Mouse (Mus musculus) neural tube, embryonic 12.5 days (tissue): Measurements from ENCODE around the gene Flywch1. TPM values are rescaled to one million over a fixed set of nuclear protein-coding genes. Genes with fewer than 3 reads are reported as not detected.

Source experiments
- ATAC-seq: fragments of 200-750 bp; cut with Nextera tagmentation; 2 replicates; pipeline ENCODE4 v1.8.0; 2017; ENCODE audit warnings: low read depth, mild to moderate bottlenecking, moderate TSS enrichment, moderate library complexity; ENCODE audit not compliant: low FRiP score
- H3K27ac ChIP-seq: fragments of 300-500 bp; sonication (generic); 2 replicates; pipeline ENCODE4 v1.5.1; 2016
- H3K27me3 ChIP-seq: fragments of 300-500 bp; sonication (generic); replicated peaks from 2 replicates; pipeline ENCODE4 v1.6.1; 2016; ENCODE audit warnings: mild to moderate bottlenecking
- H3K36me3 ChIP-seq: fragments of 300-500 bp; sonication (generic); 2 replicates; pipeline ENCODE4 v1.6.1; 2016; ENCODE audit warnings: mild to moderate bottlenecking
- H3K4me1 ChIP-seq: fragments of 300-500 bp; sonication (generic); 2 replicates; pipeline ENCODE4 v1.6.1; 2016
- H3K4me2 ChIP-seq: fragments of 300-500 bp; sonication (generic); replicated peaks from 2 replicates; pipeline ENCODE4 v1.6.1; 2016; ENCODE audit warnings: mild to moderate bottlenecking
- H3K4me3 ChIP-seq: fragments of 300-500 bp; sonication (generic); 2 replicates; pipeline ENCODE4 v1.5.1; 2016
- H3K9ac ChIP-seq: fragments of 300-500 bp; sonication (generic); 2 replicates; pipeline ENCODE4 v1.6.1; 2016; ENCODE audit warnings: mild to moderate bottlenecking
- H3K9me3 ChIP-seq: fragments of 300-500 bp; sonication (generic); 2 replicates; pipeline ENCODE4 v1.6.1; 2016; ENCODE audit warnings: mild to moderate bottlenecking
- WGBS: fragments of 180-500 bp; shearing (Covaris S2); methylation state at CpG from one replicate; pipeline ENCODE4 v1.1.7; 2016; 5-methylcytosine and 5-hydroxymethylcytosine counted together
- polyA plus RNA-seq: library from polyadenylated mRNA; unstranded; fragments of >200 nt; fragmentation: Nextera tagmentation; extraction: Ambion mirVana; gene quantifications from 2 replicates; pipeline ENCODE4 v1.2.1, GENCODE M21; 2016

Flywch1 gene
- polyA plus RNA-seq, 1 experiment from 2014 or later = 234 TPM

DNA sequence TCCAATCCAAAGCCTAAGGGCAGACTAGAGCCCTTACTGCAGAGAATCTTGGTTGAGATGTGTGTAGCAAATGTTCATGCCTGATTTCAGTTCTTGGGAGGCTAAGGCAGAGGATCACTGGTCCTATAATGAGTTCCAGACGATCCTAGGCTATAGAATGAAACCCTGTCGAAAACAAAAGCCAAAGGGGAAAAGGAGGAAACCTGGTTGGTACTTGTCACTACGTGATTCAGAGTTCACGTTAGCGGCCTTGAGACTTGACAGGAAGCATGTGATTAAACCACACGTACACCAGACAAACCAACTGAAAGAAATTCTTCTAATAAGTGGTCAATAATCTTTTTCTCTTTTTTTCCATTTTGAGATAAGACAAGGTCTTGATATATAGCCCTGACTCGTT lies 25.9 kb upstream of the Flywch1 start:
- no peaks in the 10 kb centered on the region for H3K36me3 ChIP-seq
- no peak overlapping the region for H3K9ac ChIP-seq
- no peak for ATAC-seq
- H3K27me3 ChIP-seq = no peaks in the 10 kb centered on the region
- H3K27ac ChIP-seq = no peak overlapping the region
- H3K4me3 ChIP-seq = no peak overlapping the region
- no peaks in the 10 kb centered on the region for H3K4me1 ChIP-seq
- 80% methylated on average over 7 of the region's 7 CpGs for WGBS
- H3K9me3 ChIP-seq = no peaks in the 10 kb centered on the region
- H3K4me2 ChIP-seq = no peak overlapping the region

DNA sequence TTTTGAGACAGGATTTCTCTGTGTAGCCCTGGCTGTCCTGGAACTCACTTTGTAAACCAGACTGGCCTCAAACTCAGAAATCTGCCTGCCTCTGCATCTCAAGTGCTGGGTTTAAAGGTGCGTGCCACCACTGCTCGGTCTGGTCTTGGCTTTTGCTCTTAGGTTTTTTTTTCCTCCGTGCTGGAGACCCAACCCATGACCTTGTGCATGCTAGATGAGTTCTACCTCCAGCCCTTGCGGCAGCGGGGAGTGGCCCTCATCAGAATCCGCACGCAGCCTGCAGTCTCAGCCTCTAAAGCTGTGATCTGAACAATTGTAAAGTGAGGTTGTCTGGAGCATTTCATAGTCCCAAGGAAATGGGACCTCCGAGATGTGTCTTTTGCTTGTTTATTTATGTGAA lies 23.9 kb upstream of the Flywch1 start:
- no peak overlapping the region for H3K4me2 ChIP-seq
- H3K27ac ChIP-seq = no peak overlapping the region
- ATAC-seq = no peak
- no peaks in the 10 kb centered on the region for H3K36me3 ChIP-seq
- H3K4me3 ChIP-seq = no peak overlapping the region
- no peak overlapping the region for H3K9ac ChIP-seq
- peaks cover 8% of the 10 kb centered on the region; the same call in 1 of the 2 replicates for H3K4me1 ChIP-seq
- no peaks in the 10 kb centered on the region for H3K27me3 ChIP-seq
- WGBS = 95% methylated on average over 8 of the region's 8 CpGs
- no peaks in the 10 kb centered on the region for H3K9me3 ChIP-seq

DNA sequence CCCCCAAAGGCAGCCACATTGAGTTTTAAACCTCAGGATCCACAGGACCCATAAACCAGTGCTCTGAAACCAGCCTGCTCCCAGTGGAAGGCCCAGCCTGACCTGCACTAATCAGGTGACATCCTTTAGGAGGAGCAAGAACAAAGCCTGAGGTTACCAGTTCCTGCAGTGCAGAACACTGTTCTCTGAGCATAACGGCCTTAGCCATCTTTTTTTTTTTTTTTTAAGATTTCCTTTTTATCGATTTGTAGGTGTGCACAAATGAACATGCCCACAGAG lies 19.6 kb upstream of the Flywch1 start:
- peak overlapping the region; percentile 82 for H3K27ac ChIP-seq
- H3K27me3 ChIP-seq = no peaks in the 10 kb centered on the region
- H3K9me3 ChIP-seq = no peaks in the 10 kb centered on the region
- H3K4me3 ChIP-seq = no peak overlapping the region
- no peak; the same call in 1 of the 2 replicates for ATAC-seq
- H3K9ac ChIP-seq = peak overlapping the region; percentile 69
- peak overlapping the region; percentile 65 for H3K4me2 ChIP-seq
- 53% methylated on average over 2 of the region's 2 CpGs for WGBS
- H3K4me1 ChIP-seq = peaks cover 12% of the 10 kb centered on the region
- no peaks in the 10 kb centered on the region for H3K36me3 ChIP-seq

DNA sequence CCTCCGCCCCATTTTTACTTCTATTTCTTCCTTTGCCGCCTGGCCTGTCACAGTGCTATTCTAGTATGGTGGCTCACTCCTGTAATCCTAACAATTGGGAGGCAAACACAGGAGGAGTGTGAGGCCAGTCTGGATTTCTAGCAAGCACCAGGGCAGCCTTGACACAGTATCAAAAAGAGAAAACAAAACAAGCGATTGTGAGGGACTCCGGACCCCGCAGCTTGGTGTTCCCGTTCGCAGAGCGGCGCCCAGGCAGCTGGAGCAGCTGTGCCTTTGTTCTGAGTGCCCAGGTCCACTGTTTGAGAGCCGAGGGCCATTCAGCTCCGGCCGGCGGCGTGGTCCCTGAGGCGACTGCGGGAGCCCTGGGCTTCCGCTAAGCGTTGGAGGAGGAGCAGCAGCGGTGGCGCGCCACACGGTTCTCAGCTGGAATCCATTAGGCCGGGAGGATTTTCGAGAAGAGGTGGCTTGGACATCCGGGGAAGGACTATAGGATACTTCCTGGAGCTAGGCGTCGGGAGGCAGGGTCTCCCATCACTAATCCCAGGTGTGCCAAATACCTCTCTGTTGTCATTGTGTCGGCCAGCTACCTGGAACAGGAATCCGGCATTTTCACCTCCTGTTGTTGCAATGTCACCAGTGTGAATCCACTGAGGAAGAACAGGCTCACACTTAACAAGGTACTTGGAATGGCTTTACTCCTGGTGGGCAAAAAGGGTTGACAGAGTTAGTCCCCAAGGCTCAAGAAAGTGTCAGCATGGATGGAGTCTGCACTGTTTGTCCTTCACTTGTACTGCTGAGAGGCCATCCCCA lies 19.1 kb upstream of the Flywch1 start, which contains the start of gene Srrm2:
Srrm2 (plus strand) TSS at position 264 of the 810 bp plus-strand sequence.
- no peaks in the 10 kb centered on the region for H3K27me3 ChIP-seq
- 3% methylated on average over 29 of the region's 29 CpGs for WGBS
- H3K4me2 ChIP-seq = peak within 1 kb of the TSS; percentile 65
- peaks cover 13% of the 10 kb centered on the region for H3K4me1 ChIP-seq
- H3K4me3 ChIP-seq = peak within 1 kb of the TSS; percentile 32
- no peaks in the 10 kb centered on the region for H3K36me3 ChIP-seq
- peak within 1 kb of the TSS; percentile 82 for H3K27ac ChIP-seq
- H3K9me3 ChIP-seq = no peaks in the 10 kb centered on the region
- peak within 1 kb of the TSS; percentile 69 for H3K9ac ChIP-seq
- ATAC-seq = peak; percentile 35; the same call in 1 of the 2 replicates

DNA sequence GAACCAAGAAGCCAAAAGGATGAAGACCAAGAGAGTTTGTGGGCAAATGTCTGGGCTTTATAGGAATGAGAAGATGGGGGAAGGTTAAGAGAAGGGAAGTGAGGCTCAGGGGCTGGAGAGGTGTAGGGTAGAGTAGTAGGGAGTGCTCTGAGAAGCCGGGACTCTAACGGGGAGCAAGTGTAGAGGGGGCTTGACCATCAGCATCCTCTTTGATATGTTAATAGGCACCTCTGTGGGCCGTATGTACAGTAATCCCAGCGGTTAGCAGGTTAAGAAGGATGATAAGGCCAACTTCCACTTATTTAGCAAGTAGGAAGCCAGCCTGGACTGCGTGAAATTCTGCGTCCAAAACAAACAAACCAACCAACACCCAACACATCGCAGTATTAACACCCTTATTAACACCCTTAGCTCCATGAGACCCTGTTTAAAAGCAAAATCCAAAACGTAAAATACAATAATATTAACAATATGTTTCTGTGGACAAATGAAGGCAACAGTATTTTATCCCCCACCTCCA lies 18.4 kb upstream of the Flywch1 start:
- 17% methylated on average over 8 of the region's 8 CpGs for WGBS
- Histone ChIP-seq H3K27ac (peak overlapping the region; percentile 82), H3K4me1 (peaks cover 15% of the 10 kb centered on the region), H3K9me3 (no peaks in the 10 kb centered on the region), H3K4me2 (peak overlapping the region; percentile 65), H3K36me3 (no peaks in the 10 kb centered on the region), H3K4me3 (no peak overlapping the region; the same call in 1 of the 2 replicates), H3K9ac (peak overlapping the region; percentile 69), H3K27me3 (no peaks in the 10 kb centered on the region)
- no peak for ATAC-seq

DNA sequence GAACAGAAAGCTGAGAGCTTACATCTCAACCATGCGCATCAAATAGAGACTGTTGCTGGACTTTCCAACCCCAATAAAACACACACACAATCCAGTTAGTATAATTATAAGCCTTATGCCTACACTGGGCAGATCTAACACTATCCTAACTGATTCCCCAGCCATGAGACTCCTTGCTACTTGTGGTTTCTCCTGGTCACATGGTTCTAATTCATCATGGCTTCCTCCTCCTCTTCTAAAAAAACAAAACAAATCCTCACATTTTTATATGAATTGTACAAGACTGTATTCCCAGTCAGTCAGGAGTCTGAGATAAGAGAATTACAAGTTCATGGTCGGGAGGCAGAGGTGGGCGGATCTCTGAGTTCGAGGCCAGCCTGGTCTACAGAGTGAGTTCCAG lies 17.6 kb upstream of the Flywch1 start:
- WGBS = 87% methylated on average over 4 of the region's 4 CpGs
- no peak overlapping the region for H3K27ac ChIP-seq
- H3K36me3 ChIP-seq = no peaks in the 10 kb centered on the region
- no peaks in the 10 kb centered on the region for H3K9me3 ChIP-seq
- H3K4me1 ChIP-seq = peaks cover 15% of the 10 kb centered on the region
- H3K27me3 ChIP-seq = no peaks in the 10 kb centered on the region
- ATAC-seq = no peak
- H3K4me3 ChIP-seq = no peak overlapping the region
- no peak overlapping the region for H3K9ac ChIP-seq
- no peak overlapping the region for H3K4me2 ChIP-seq

DNA sequence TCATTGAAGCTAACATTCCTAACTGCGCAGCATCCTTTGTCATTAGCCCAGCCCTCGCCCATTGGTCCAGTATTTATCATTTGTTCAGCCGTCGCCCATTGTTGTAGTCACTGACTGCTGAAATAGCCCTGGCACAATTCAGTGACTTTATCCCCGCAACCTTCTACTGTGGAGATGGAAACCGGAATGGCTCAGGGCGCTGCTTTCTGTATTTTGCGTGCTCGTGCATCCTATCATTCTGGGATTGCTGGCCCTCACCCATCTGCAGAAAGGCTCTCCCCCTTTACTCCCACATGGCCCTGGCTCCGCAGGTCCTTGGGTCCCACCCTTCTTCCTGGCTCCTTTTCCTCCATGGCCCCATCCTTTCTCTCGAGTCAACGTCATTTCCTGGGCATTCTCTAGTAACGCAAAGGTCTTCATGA lies 15.1 kb upstream of the Flywch1 start:
- Histone ChIP-seq H3K27ac (peak overlapping the region; percentile 72; the same call in 1 of the 2 replicates), H3K9me3 (no peaks in the 10 kb centered on the region), H3K9ac (peak overlapping the region; percentile 52; the same call in 1 of the 2 replicates), H3K4me1 (peaks cover 15% of the 10 kb centered on the region), H3K4me3 (peak overlapping the region; percentile 62), H3K27me3 (no peaks in the 10 kb centered on the region), H3K4me2 (peak overlapping the region; percentile 81), H3K36me3 (no peaks in the 10 kb centered on the region)
- 13% methylated on average over 13 of the region's 13 CpGs for WGBS
- ATAC-seq = peak; percentile 57

DNA sequence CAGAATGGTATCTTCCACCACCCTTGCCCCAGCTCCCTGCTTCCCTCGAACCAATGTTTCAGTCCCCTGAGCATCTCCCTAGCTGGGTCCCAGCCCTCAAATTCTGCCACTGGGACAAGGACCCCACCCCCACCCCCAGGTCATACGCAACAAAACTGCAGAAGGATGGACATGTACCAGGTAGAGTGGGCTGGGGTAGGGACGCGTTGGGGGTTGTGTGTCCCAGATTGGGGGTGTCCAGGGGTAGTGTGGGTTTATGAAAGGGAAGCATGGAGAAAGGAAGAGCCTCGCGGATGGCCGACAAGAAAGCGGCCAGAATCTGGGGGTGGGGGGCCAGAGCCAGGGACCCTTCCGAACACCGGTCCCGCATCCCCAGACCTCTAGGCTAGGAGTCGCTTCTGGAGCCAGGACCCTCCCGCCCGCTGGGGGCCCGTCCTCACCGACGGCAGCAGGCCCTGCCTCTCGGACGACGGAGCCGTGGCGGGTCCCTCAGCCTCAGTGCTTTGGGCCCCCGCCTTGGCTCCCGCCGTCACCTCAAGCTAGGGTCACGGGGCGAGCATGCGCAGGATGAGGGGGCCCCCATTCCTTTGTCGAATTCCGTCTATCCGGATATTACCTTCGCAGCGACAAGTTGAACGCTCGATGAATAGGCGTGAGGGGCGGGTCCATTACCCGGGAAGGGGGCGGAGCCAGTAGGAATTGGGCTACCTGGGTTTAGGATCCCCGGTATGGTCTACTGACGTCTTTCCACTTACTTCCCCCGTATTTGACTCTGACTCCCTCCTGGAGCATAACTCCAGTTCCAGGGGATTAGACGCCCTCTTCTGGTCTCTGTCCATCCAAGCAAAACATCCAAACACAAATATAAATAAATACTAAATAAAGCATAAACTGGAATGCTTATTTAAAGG lies 14.4 kb upstream of the Flywch1 start, which contains the start of gene Flywch2:
Flywch2 (minus strand) TSS at position 521 of the 911 bp plus-strand sequence.
- H3K36me3 ChIP-seq = no peaks in the 10 kb centered on the region
- peak within 1 kb of the TSS; percentile 75 for H3K9ac ChIP-seq
- H3K4me3 ChIP-seq = peak within 1 kb of the TSS; percentile 62
- H3K9me3 ChIP-seq = no peaks in the 10 kb centered on the region
- ATAC-seq = peak; percentile 83
- H3K27me3 ChIP-seq = no peaks in the 10 kb centered on the region
- H3K27ac ChIP-seq = peak within 1 kb of the TSS; percentile 72; the same call in 1 of the 2 replicates
- H3K4me2 ChIP-seq = peak within 1 kb of the TSS; percentile 81
- WGBS = 2% methylated on average over 43 of the region's 43 CpGs
- H3K4me1 ChIP-seq = peaks cover 13% of the 10 kb centered on the region

DNA sequence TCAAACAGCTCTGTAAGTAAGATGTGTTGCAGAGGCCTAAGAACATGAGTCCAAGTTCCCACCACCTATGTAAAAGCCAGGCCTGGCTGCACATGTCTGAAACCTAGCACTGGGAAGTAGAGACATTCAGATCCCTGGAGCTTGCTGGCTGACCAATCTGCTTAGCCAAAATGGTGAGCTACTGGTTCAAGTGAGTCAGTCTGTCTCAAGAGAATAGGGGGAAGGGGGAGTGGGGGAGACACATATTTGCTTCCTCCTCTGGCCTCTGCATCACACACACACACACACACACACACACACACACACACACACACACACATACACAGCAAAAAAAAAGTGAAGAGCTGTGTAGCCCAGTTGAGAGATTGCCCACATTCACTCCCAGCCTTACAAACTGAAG lies 11.9 kb upstream of the Flywch1 start:
- no peak overlapping the region for H3K4me2 ChIP-seq
- H3K27ac ChIP-seq = no peak overlapping the region
- H3K9ac ChIP-seq = no peak overlapping the region
- H3K9me3 ChIP-seq = no peaks in the 10 kb centered on the region
- no peak for ATAC-seq
- H3K4me3 ChIP-seq = no peak overlapping the region
- H3K36me3 ChIP-seq = peaks cover 2% of the 10 kb centered on the region; the same call in 1 of the 2 replicates
- peaks cover 8% of the 10 kb centered on the region; the same call in 1 of the 2 replicates for H3K4me1 ChIP-seq
- H3K27me3 ChIP-seq = no peaks in the 10 kb centered on the region

DNA sequence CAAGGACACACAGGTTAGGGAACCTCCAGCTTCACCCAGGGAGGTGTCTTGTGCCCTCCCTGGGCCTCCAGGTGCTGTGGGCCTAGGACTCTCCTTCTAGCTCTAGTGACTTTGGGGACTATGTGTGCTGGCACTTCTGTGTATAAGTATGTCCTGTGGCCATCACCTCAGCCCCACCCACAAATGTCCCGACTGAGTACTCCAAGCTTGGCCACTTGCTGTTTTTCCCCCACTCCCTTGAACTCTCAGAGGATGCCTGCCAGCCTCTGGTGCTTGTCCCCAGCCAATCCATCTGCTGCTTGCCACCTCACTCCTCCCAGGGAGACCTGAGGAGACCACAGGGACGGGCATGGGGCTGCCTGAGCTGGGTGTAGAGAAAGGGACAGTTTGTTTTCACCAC lies 7.0 kb upstream of the Flywch1 start:
- Histone ChIP-seq H3K4me3 (no peak overlapping the region), H3K4me2 (no peak overlapping the region), H3K27me3 (no peaks in the 10 kb centered on the region), H3K27ac (no peak overlapping the region), H3K9me3 (no peaks in the 10 kb centered on the region), H3K36me3 (peaks cover 12% of the 10 kb centered on the region), H3K4me1 (0 out of 2 replicates have a peak, but pooled peaks cover 4% of the 10 kb centered on the region), H3K9ac (no peak overlapping the region)
- WGBS = 74% methylated on average over 2 of the region's 2 CpGs
- ATAC-seq = no peak

DNA sequence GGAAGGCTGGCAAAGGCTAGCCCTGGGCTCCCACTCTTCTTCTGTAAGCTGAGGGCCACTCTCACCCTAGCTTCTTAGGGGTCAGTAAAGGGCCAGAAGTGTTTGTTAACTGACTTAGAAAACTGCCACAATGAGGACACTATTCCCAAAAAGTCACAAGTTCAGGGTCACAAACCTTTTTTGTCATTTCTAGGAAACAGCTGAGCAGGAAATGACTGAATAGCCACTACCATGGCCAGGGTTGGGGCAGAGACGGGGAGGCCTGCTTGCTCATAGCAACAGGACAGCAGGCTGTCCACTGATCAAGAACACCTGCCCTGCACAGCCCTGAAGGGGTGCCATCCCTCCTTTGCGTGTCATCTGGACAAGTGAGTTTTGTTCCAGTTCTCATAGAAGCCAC lies 5.7 kb upstream of the Flywch1 start:
- no peaks in the 10 kb centered on the region for H3K27me3 ChIP-seq
- peaks cover 12% of the 10 kb centered on the region for H3K36me3 ChIP-seq
- H3K4me2 ChIP-seq = no peak overlapping the region
- ATAC-seq = no peak
- H3K27ac ChIP-seq = no peak overlapping the region
- H3K4me1 ChIP-seq = 0 out of 2 replicates have a peak, but pooled peaks cover 4% of the 10 kb centered on the region
- H3K4me3 ChIP-seq = no peak overlapping the region
- H3K9ac ChIP-seq = no peak overlapping the region
- WGBS = 88% methylated on average over 2 of the region's 2 CpGs
- H3K9me3 ChIP-seq = no peaks in the 10 kb centered on the region

DNA sequence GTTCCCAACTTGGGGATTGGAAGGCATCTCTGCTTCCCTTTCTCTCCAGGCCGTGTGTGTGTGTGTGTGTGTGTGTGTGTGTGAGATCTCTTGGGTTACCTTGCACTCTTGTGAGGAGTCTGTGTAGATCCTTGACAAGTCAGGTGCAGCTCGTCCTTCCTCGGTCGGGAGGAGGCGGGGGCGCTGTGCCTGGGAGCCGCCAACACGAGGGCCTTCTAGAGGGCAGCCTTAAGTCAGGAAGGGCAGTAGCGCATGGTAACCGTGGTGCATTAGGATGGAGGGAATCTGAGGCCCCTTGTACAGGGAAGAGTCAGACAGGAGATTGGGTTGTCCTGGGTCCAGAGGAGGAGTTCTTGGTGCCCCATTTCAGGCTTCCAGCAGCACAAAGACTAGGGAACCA lies 4.8 kb upstream of the Flywch1 start:
- H3K4me2 ChIP-seq = no peak overlapping the region
- ATAC-seq = no peak
- peaks cover 12% of the 10 kb centered on the region for H3K36me3 ChIP-seq
- no peak overlapping the region for H3K9ac ChIP-seq
- H3K9me3 ChIP-seq = no peaks in the 10 kb centered on the region
- H3K4me3 ChIP-seq = no peak overlapping the region
- 78% methylated on average over 10 of the region's 10 CpGs for WGBS
- no peak overlapping the region for H3K27ac ChIP-seq
- H3K27me3 ChIP-seq = no peaks in the 10 kb centered on the region
- 0 out of 2 replicates have a peak, but pooled peaks cover 4% of the 10 kb centered on the region for H3K4me1 ChIP-seq
